Mouse (Mus musculus) embryo, embryonic 11.5 days (tissue): ENCODE measurements around the gene Nme1.

Experiments
- DNase-seq: peaks from one replicate; pipeline ENCODE4 v3.0.0-alpha.2; 2012; ENCODE audit warnings: low read depth, low spot score

The Nme1 gene

GRCm38 (mm10) chr11:93968005-93968847 is at the start of gene Nme1, which contains the start of gene Gm20390:
Gene Nme1 (minus strand): TSS chr11:93968521.
Gene Gm20390 (minus strand): TSS chr11:93968293.
- DNase-seq = peak; percentile 97

GRCm38 (mm10) chr11:94003346-94003745 is 35.0 kb upstream of the Nme1 start:
- DNase-seq = no peak

GRCm38 (mm10) chr11:93999276-93999675 is 31.0 kb upstream of the Nme1 start:
- DNase-seq = no peak

GRCm38 (mm10) chr11:93997141-93997775 is 28.9 kb upstream of the Nme1 start:
- no peak for DNase-seq

GRCm38 (mm10) chr11:93996306-93997140 is 28.2 kb upstream of the Nme1 start:
- peak; percentile 44 for DNase-seq

GRCm38 (mm10) chr11:93995720-93996305 is 27.5 kb upstream of the Nme1 start, which contains the start of gene Spag9:
Gene Spag9 (plus strand): TSS chr11:93996091.
- peak; percentile 92 for DNase-seq

- peak; percentile 22 for DNase-seq
Observed at GRCm38 (mm10) chr11:93995111-93995719, 26.9 kb upstream of the Nme1 start.

- no peak for DNase-seq
Observed at GRCm38 (mm10) chr11:93994531-93994930, 26.2 kb upstream of the Nme1 start.

GRCm38 (mm10) chr11:93988328-93989062 is 20.2 kb upstream of the Nme1 start:
- DNase-seq = no peak

GRCm38 (mm10) chr11:93987625-93988327 is 19.5 kb upstream of the Nme1 start:
- DNase-seq = no peak

- DNase-seq = no peak
Observed at GRCm38 (mm10) chr11:93987026-93987425, 18.7 kb upstream of the Nme1 start.

- no peak for DNase-seq
Observed at GRCm38 (mm10) chr11:93986298-93986697, 18.0 kb upstream of the Nme1 start.

GRCm38 (mm10) chr11:93985265-93985664 is 16.9 kb upstream of the Nme1 start:
- DNase-seq = no peak

- no peak for DNase-seq
Observed at GRCm38 (mm10) chr11:93984619-93985018, 16.3 kb upstream of the Nme1 start.

GRCm38 (mm10) chr11:93979502-93980049 is 11.3 kb upstream of the Nme1 start:
- DNase-seq = no peak

- DNase-seq = no peak
Observed at GRCm38 (mm10) chr11:93972951-93973350, 4.6 kb upstream of the Nme1 start.

GRCm38 (mm10) chr11:93969799-93970198 is 1.5 kb upstream of the Nme1 start:
- DNase-seq = no peak

GRCm38 (mm10) chr11:93969171-93969570 is 850 bp upstream of the Nme1 start:
- DNase-seq = no peak

- DNase-seq = no peak
Observed at GRCm38 (mm10) chr11:93968848-93969128, 467 bp upstream of the Nme1 start.

- DNase-seq = no peak
Observed at GRCm38 (mm10) chr11:93967381-93967780, 940 bp downstream of the Nme1 start.
